Mouse (Mus musculus) intestine, embryonic 16.5 days (tissue): ENCODE results near the gene Timm13. TPM values are rescaled to one million over a fixed set of nuclear protein-coding genes. Genes with fewer than 3 reads are reported as not detected.

Source experiments
- ATAC-seq: fragments of 200-750 bp; cut with Nextera tagmentation; 2 replicates; pipeline ENCODE4 v1.8.0; 2017; ENCODE audit warnings: moderate TSS enrichment, moderate library complexity
- H3K27ac ChIP-seq: fragments of 300-500 bp; sonication (generic); 2 replicates; pipeline ENCODE4 v1.5.1; 2014; ENCODE audit warnings: mild to moderate bottlenecking, low read length
- H3K27me3 ChIP-seq: fragments of 300-500 bp; sonication (generic); replicated peaks from 2 replicates; pipeline ENCODE4 v1.6.1; 2014; ENCODE audit warnings: low read length, control low read depth, mixed read lengths; ENCODE audit not compliant: control insufficient read depth, insufficient read depth
- H3K36me3 ChIP-seq: fragments of 300-500 bp; sonication (generic); 2 replicates; pipeline ENCODE4 v1.6.1; 2014; ENCODE audit warnings: low read length, control low read depth; ENCODE audit not compliant: control insufficient read depth, insufficient read depth
- H3K4me1 ChIP-seq: fragments of 300-500 bp; sonication (generic); 2 replicates; pipeline ENCODE4 v1.6.1; 2014; ENCODE audit warnings: low read length, control low read depth, mixed read lengths; ENCODE audit not compliant: control insufficient read depth, insufficient read depth
- H3K4me2 ChIP-seq: fragments of 300-500 bp; sonication (generic); 2 replicates; pipeline ENCODE4 v1.6.1; 2014; ENCODE audit warnings: low read depth, low read length, control low read depth
- H3K4me3 ChIP-seq: fragments of 300-500 bp; sonication (generic); 2 replicates; pipeline ENCODE4 v1.5.1; 2014; ENCODE audit warnings: mild to moderate bottlenecking, low read length
- H3K9ac ChIP-seq: fragments of 300-500 bp; sonication (generic); 2 replicates; pipeline ENCODE4 v1.6.1; 2014; ENCODE audit warnings: low read depth, low read length
- H3K9me3 ChIP-seq: fragments of 300-500 bp; sonication (generic); 2 replicates; pipeline ENCODE4 v1.6.1; 2016; ENCODE audit warnings: low read length, control low read depth; ENCODE audit not compliant: control insufficient read depth
- WGBS: fragments of 180-500 bp; shearing (Covaris S2); extraction: QIAGEN DNeasy Blood & Tissue Kit; methylation state at CpG from one replicate; pipeline ENCODE4 v1.1.7; 2014; 5-methylcytosine and 5-hydroxymethylcytosine counted together
- polyA plus RNA-seq: library from polyadenylated mRNA; unstranded; fragments of >200 nt; fragmentation: Nextera tagmentation; extraction: Ambion mirVana; gene quantifications from 2 replicates; pipeline ENCODE4 v1.2.1, GENCODE M21; 2015

Gene Timm13
- polyA plus RNA-seq, 1 experiment from 2014 or later: 410 TPM

- Histone ChIP-seq H3K9me3 (no peaks in the 10 kb centered on the region), H3K27me3 (no peaks in the 10 kb centered on the region), H3K27ac (peak overlapping the region; percentile 79), H3K4me2 (peak overlapping the region; percentile 43), H3K9ac (peak overlapping the region; percentile 52), H3K4me3 (peak overlapping the region; percentile 19), H3K36me3 (peaks cover 19% of the 10 kb centered on the region), H3K4me1 (peaks cover 15% of the 10 kb centered on the region)
- WGBS: 89% methylated on average over 19 of the region's 19 CpGs
- no peak for ATAC-seq
These were observed 872 bp upstream of the Timm13 start for GRCm38 (mm10) chr10:80901409-80902272.

DNA sequence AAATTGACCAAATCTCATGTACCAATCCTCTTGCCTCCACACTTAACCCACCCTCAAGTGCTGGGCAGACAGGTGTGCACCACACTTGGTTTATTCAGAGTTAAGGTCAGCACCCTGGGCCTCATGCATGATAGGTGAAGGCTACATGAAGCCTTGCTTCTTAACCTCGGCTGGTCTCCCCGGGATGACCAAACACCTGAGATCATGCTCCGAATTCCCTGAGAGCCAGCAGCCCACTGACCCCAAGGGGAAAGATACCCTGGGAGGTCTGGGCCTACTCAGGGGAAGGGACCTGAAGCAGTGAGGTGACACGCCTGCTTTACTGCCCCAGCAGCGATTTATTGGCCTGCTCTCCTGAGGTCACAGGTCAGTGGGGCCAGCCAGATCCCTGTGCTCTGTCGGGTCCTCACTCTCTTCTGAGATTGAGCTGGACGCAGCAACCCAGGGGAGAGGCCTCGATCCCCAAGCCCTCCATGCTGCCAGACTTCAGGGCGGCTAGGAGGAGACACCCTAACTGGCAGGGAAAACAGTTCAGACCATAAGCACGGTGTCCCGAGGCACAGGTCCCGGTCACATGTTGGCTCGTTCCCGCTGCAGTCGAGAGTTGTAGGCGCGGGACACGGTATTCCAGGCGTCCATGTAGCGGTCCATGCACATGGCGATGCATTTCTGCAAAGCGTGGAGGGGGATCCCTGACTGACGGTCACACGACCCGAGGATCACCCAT is 1.0 kb downstream of the Timm13 start:
- Histone ChIP-seq H3K36me3 (peaks cover 11% of the 10 kb centered on the region), H3K9ac (peak overlapping the region; percentile 81), H3K4me2 (peak overlapping the region; percentile 89), H3K27ac (peak overlapping the region; percentile 73), H3K4me1 (peaks cover 15% of the 10 kb centered on the region), H3K27me3 (no peaks in the 10 kb centered on the region), H3K9me3 (no peaks in the 10 kb centered on the region), H3K4me3 (peak overlapping the region; percentile 76)
- peak; percentile 1 for ATAC-seq
- 10% methylated on average over 25 of the region's 25 CpGs for WGBS

GRCm38 (mm10) chr10:80899074-80899473 is 1.7 kb downstream of the Timm13 start:
- Histone ChIP-seq H3K4me3 (peak overlapping the region; percentile 76), H3K4me1 (peaks cover 15% of the 10 kb centered on the region)
- ATAC-seq: no peak

DNA sequence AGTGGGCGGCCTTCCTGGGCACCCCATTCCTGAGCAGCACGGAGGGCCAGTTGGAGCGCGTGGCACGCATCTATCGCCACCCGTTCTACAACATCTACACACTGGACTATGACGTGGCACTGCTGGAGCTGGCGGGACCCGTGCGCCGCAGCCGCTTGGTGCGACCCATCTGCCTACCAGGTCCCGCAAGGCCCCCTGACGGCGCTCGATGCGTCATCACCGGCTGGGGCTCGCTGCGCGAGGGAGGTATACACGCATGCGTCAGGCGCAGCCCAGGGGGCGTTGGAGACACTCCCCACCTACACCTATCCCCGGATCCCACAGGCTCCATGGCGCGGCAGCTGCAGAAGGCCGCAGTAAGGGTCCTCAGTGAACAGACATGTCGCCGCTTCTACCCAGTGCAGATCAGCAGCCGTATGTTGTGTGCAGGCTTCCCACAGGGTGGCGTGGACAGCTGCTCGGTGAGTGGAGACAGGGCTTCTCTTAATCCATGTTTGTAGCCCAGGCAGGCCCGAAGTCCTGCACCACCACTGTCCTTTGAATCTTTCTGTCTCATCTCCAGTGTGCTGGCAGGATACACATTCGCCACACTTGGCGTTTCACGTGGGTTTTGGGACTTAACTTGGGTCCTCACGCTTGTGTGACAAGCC is 2.8 kb downstream of the Timm13 start:
- no peak for ATAC-seq
- Histone ChIP-seq H3K9me3 (no peaks in the 10 kb centered on the region), H3K27me3 (no peaks in the 10 kb centered on the region), H3K27ac (no peak overlapping the region), H3K4me2 (no peak overlapping the region), H3K36me3 (peaks cover 7% of the 10 kb centered on the region; the same call in 1 of the 2 replicates), H3K4me3 (no peak overlapping the region), H3K9ac (no peak overlapping the region; the same call in 1 of the 2 replicates), H3K4me1 (peaks cover 15% of the 10 kb centered on the region)
- WGBS: 37% methylated on average over 41 of the region's 41 CpGs

More at GRCm38 (mm10) chr10:80899074-80899473, 1.7 kb downstream of the Timm13 start:
- Histone ChIP-seq H3K9ac (peak overlapping the region; percentile 81), H3K27ac (no peak overlapping the region), H3K9me3 (no peaks in the 10 kb centered on the region), H3K27me3 (no peaks in the 10 kb centered on the region), H3K36me3 (peaks cover 7% of the 10 kb centered on the region; the same call in 1 of the 2 replicates), H3K4me2 (peak overlapping the region; percentile 89)
- WGBS: 83% methylated on average over 8 of the region's 8 CpGs

DNA sequence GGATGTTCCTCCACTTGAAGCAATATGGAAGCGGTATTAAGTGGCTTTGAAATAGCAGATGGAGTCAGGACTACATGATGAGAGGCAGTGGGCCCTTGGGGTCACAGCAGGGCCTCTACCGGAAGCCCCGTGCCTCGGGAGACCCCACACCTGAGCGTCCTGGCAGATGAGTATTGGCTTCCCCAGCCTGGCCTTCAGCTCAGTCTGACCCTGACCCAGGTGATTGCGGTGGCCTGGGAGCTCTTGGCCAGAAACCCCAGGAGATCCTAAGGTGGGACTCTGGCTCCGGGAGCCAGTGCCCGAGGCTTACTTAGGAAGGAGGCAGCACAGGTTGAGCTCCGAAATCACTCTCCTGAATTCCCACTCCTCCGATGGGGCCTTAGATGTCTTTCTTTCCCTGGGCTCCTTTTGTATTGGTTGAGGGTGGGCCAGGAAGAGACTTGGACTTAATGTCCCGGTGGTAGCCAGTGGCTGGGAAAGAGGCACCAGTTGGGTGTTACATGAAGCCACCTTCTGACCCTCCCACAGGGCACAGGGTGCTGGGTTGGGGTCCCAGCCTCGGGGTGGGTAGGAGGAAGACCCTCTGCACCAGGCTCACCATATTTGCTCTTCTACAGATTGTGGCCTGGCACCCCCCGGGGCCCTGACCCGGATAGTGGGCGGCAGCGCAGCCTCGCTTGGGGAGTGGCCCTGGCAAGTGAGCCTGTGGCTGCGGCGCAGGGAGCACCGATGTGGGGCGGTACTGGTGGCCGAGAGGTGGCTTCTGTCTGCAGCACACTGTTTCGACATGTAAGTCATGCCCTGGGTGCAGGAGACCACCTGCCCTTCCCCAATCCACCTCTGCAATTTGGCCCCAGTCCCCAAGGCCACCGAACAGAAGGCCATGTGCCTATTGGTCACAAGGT is 3.9 kb downstream of the Timm13 start:
- no peaks in the 10 kb centered on the region for H3K27me3 ChIP-seq
- no peak overlapping the region for H3K4me2 ChIP-seq
- H3K27ac ChIP-seq: no peak overlapping the region
- no peak overlapping the region for H3K9ac ChIP-seq
- 64% methylated on average over 24 of the region's 24 CpGs for WGBS
- H3K4me3 ChIP-seq: no peak overlapping the region
- peaks cover 7% of the 10 kb centered on the region; the same call in 1 of the 2 replicates for H3K36me3 ChIP-seq
- ATAC-seq: no peak
- peaks cover 15% of the 10 kb centered on the region for H3K4me1 ChIP-seq
- H3K9me3 ChIP-seq: no peaks in the 10 kb centered on the region

DNA sequence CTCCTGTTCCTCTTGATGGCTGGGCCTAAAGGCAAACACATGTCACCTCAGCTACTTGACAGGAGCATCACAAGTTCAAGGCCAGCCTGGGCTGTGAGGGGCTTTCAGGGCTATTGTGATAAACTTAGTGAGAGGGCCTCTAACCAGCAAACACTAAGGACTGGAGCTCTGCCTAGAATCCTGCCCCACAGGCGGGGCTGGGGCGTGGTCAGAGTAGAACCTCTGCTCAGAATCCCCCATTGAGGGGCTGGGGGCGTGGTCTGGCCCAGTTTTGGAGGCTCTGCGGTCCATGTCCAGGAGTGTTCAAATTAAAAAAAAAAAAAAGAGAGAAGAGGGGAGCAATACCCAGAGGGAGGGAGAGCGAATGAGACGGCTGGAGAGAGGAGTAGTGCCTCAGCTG is 5.1 kb downstream of the Timm13 start:
- Histone ChIP-seq H3K4me2 (no peak overlapping the region), H3K4me3 (no peak overlapping the region), H3K4me1 (peaks cover 12% of the 10 kb centered on the region), H3K27ac (no peak overlapping the region), H3K9me3 (no peaks in the 10 kb centered on the region), H3K36me3 (peaks cover 7% of the 10 kb centered on the region; the same call in 1 of the 2 replicates), H3K9ac (no peak overlapping the region), H3K27me3 (no peaks in the 10 kb centered on the region)
- 83% methylated on average over 6 of the region's 6 CpGs for WGBS
- ATAC-seq: no peak

- no peak overlapping the region for H3K4me3 ChIP-seq
- H3K9me3 ChIP-seq: no peaks in the 10 kb centered on the region
- H3K27ac ChIP-seq: no peak overlapping the region
- H3K9ac ChIP-seq: no peak overlapping the region
- peaks cover 7% of the 10 kb centered on the region; the same call in 1 of the 2 replicates for H3K36me3 ChIP-seq
- 91% methylated on average over 7 of the region's 7 CpGs for WGBS
- H3K27me3 ChIP-seq: no peaks in the 10 kb centered on the region
- no peak overlapping the region for H3K4me2 ChIP-seq
- H3K4me1 ChIP-seq: peaks cover 12% of the 10 kb centered on the region
- no peak for ATAC-seq
These were observed 5.7 kb downstream of the Timm13 start for GRCm38 (mm10) chr10:80895100-80895499.

DNA sequence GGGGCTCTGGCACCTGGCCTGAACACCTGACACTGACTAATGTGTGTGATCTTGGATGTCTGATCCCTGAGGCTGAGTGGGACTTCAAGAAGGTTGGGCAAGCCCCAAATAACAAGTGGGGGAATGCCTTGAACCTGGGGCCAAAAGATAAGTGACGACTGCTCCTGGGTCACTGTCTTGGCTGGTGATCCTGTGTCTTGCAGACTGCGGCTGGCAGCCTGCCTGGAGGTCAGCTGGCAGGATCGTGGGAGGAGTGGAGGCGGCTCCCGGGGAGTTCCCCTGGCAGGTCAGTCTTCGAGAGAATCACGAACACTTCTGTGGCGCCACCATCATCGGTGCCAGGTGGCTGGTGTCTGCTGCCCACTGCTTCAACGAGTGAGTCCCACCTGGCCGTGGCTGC is 13.6 kb downstream of the Timm13 start:
- no peak for ATAC-seq
- H3K27ac ChIP-seq: no peak overlapping the region
- no peaks in the 10 kb centered on the region for H3K9me3 ChIP-seq
- H3K4me2 ChIP-seq: no peak overlapping the region
- H3K4me3 ChIP-seq: no peak overlapping the region
- 0 out of 2 replicates have a peak, but pooled peaks cover 8% of the 10 kb centered on the region for H3K27me3 ChIP-seq
- 58% methylated on average over 11 of the region's 11 CpGs for WGBS
- H3K36me3 ChIP-seq: no peaks in the 10 kb centered on the region
- H3K4me1 ChIP-seq: no peaks in the 10 kb centered on the region
- no peak overlapping the region for H3K9ac ChIP-seq
